Mouse (Mus musculus) megakaryocyte, embryonic 14.5 days (primary cell): ENCODE results near the gene Mical2.

Experiments used
- FLI1 ChIP-seq: IDR thresholded peaks from 2 replicates; pipeline ENCODE4 v1.6.1; 2012; ENCODE audit warnings: low read length, inconsistent platforms, mixed read lengths
- GATA1 ChIP-seq: IDR thresholded peaks from 3 replicates; pipeline ENCODE4 v1.6.1; 2012; ENCODE audit warnings: mixed read lengths, low read length, inconsistent platforms, borderline replicate concordance

- TF ChIP-seq GATA1 (no peak), FLI1 (no peak)
Measured at GRCm38 (mm10) chr7:112231731-112232130, 6.1 kb downstream of the Mical2 start.
